Mouse (Mus musculus): Measurements from ENCODE around the gene Abca7. TPM values are rescaled to one million over a fixed set of nuclear protein-coding genes. Genes with fewer than 3 reads are reported as not detected.

Abca7 gene
- 10.9 TPM for polyA plus RNA-seq (2015; fragmentation: Illumina TruSeq; extraction: RNeasy Lipid Tissue Mini Kit (QIAGEN cat#74804); ENCODE audit: insufficient read depth, low replicate concordance)

GRCm38 (mm10) chr10:79996272-79997033 lies at the start of gene Abca7:
Gene Abca7, plus strand, starts transcription at chr10:79996494.

DNA sequence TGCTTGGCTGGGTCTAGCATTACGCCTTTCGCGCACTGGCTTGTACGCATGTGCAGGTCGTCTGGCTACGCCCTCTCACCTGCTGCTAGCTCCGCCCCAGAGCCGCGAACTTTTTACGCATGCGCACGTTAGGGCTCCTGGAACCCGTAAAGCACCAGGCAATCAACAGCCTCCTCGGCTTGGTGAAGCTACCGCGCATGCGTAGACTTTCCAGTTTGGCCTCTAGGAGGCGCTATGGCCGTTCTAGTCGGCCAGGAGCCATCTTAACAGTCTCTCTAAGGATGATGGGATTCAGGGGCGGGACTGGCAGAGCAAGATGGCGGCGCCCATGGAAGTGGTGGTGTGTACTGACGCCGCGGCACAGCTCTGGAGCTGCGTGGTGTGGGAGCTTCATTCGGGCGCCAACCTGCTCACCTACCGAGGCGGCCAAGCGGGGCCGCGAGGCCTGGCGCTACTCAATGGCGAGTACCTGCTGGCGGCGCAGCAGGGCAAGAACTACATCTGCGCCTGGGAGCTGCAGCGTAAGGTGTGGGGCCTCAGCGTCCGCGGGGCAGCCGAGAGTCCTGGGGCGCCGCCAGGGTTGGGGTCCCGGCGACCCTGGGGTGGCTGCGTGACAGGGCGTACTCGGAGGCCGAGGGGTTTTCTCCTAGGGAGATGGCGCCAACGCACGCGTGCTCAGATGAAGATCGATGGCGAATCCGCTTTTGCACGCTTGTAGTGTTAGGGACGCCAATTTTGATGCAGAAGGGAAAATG lies 36.3 kb upstream of the Abca7 start, which contains the start of gene Wdr18:
Gene Wdr18 (plus strand): TSS at position 306 of the 755 bp plus-strand sequence.

DNA sequence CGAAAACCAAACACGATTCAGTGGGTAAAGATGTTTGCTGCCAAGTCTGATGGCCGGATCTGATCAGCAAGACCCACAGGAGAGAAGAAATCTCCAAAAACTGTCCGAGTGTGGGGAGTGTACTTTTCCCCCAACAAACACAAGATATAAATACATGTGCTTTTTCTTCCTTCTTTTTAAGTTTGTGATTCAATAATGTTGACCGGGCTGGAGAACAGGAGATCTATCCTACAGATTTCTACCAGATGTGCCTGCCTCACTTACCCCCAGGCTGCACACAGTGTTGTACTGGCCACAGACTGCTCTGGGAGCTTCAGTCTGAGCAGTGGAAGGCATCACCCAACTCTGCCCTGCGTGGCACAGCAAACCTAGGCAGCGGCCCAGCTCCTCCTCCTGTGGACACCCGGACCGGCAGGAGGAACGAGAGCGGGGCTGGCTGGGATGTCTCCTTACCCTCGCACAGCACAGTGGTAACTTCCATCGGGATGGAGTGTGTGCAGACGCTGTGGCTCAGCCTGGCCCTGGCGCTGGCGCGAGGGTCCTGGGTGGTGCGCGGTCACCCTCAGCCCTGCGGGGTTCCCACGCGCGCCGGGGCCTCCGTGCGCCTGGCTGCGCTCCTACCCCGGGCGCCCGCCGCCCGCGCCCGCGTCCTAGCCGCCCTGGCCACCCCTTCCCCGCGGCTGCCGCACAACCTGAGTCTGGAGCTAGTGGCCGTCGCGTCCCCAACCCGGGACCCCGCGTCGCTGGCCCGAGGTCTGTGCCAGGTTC lies 25.7 kb upstream of the Abca7 start, which contains the start of gene Grin3b:
Gene Grin3b (plus strand): TSS at position 301 of the 768 bp plus-strand sequence.

DNA sequence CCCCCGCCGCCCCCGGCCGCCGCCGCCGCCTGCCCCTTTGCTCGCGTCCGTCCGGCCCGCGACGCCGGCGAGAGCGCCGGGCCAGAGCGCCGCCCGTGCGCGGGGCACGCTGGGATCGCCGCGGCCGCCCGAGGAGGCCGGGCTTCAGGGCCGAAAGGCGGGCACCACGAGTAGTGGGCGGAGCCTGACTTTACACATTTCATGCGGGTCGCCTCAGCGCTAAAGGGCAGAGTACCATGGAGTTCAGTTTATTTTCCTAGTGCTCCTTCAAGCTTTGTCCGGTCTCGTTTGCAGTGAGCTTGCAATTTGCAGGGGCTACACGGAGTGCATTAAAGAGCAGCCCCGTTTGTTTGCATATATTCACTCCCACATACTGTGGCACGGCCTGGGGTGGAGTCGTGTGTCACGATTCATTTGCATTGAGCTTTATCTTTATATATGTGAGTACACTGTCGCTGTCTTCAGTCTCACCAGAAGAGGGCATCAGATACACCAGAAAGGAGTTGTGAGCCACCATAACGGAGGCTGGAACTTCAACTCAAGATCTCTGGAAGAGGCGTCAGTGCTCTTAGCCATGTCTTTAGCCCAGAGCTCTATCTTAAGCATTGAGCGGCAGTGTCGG lies 12.0 kb upstream of the Abca7 start, which contains the start of gene Tmem259:
Gene Tmem259 (minus strand): TSS at position 136 of the 622 bp plus-strand sequence.

GRCm38 (mm10) chr10:79988506-79989271 lies 7.6 kb upstream of the Abca7 start, which contains the start of gene Cnn2:
Gene Cnn2, plus strand, starts transcription at chr10:79988584.

GRCm38 (mm10) chr10:80016511-80016910 lies 20.2 kb downstream of the Abca7 start, which contains the start of gene Arhgap45:
Gene Arhgap45, plus strand, starts transcription at chr10:80016653.

DNA sequence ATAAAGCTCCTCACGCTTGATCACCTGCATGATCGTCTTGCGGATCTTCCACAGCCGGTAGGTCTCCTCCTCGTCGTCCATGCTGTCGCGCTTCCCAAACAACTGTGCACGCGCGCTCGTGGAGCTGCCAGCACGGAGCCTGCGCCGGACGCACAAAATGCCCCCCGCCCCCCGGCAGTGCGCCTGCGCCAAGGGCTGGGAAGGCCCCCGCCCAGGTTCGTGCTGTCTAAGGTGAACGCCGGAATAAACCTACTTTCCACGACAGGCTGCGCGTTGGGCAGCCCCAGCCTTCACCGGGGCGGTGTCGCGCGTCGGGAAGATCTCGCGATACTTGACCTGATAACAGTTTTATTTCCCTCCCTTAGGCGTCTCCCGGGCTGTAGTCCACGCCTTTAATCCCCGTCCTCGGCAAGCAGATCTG lies 43.3 kb downstream of the Abca7 start, which contains the start of gene Polr2e:
Gene Polr2e (minus strand): TSS at position 237 of the 421 bp plus-strand sequence.

DNA sequence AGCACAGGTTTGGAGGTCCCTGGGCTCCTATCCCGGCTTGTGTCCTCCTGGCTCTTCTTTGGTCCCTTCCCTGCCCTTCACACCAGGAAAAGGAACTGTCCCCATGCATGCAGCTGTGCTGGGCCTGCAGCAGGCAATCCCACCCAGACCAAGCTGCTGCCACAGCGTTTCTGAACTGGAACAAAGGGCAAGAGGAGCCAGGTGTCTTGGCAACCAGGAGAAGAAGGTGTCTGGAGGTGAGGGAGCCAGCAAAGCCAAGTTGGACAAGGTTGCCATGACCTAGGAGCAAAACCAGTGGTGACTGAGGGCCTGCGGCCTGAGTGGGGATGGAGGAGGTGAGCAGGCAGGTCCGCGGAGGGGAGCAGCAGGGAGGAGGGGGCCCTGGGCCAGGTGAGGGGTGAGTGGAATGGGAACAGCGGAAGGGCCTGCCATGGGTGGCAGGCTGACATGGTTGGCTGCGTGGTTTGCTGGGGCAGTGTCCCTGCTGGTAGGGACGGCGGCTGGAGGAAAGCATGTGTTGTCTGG lies 50.8 kb downstream of the Abca7 start, which contains the start of gene Gpx4:
Gene Gpx4 (plus strand): TSS at position 126 of the 525 bp plus-strand sequence.

Other genes with a start within 250 kb of the Abca7 start
- 16.0 TPM for gene Polrmt, start 249.9 kb upstream of the Abca7 start, polyA plus RNA-seq (2015; fragmentation: Illumina TruSeq; extraction: RNeasy Lipid Tissue Mini Kit (QIAGEN cat#74804); ENCODE audit: insufficient read depth, low replicate concordance)
- not detected for gene Fgf22, start 241.4 kb upstream of the Abca7 start, polyA plus RNA-seq (2015; fragmentation: Illumina TruSeq; extraction: RNeasy Lipid Tissue Mini Kit (QIAGEN cat#74804); ENCODE audit: insufficient read depth, low replicate concordance)
- 5.5 TPM for gene Rnf126, start 229.5 kb upstream of the Abca7 start, polyA plus RNA-seq (2015; fragmentation: Illumina TruSeq; extraction: RNeasy Lipid Tissue Mini Kit (QIAGEN cat#74804); ENCODE audit: insufficient read depth, low replicate concordance)
- gene Fstl3, start 219.2 kb upstream of the Abca7 start, polyA plus RNA-seq (2015; fragmentation: Illumina TruSeq; extraction: RNeasy Lipid Tissue Mini Kit (QIAGEN cat#74804); ENCODE audit: insufficient read depth, low replicate concordance), result 1.2 TPM
- 0.25 TPM for gene Prss57, start 205.5 kb upstream of the Abca7 start, polyA plus RNA-seq (2015; fragmentation: Illumina TruSeq; extraction: RNeasy Lipid Tissue Mini Kit (QIAGEN cat#74804); ENCODE audit: insufficient read depth, low replicate concordance)
- gene Palm, start 202.9 kb upstream of the Abca7 start, polyA plus RNA-seq (2015; fragmentation: Illumina TruSeq; extraction: RNeasy Lipid Tissue Mini Kit (QIAGEN cat#74804); ENCODE audit: insufficient read depth, low replicate concordance), result 3.1 TPM
- not detected for gene Misp, start 175.5 kb upstream of the Abca7 start, polyA plus RNA-seq (2015; fragmentation: Illumina TruSeq; extraction: RNeasy Lipid Tissue Mini Kit (QIAGEN cat#74804); ENCODE audit: insufficient read depth, low replicate concordance)
- gene Ptbp1, start 142.1 kb upstream of the Abca7 start, polyA plus RNA-seq (2015; fragmentation: Illumina TruSeq; extraction: RNeasy Lipid Tissue Mini Kit (QIAGEN cat#74804); ENCODE audit: insufficient read depth, low replicate concordance), result 156 TPM
- not detected for gene Prtn3, start 122.0 kb upstream of the Abca7 start, polyA plus RNA-seq (2015; fragmentation: Illumina TruSeq; extraction: RNeasy Lipid Tissue Mini Kit (QIAGEN cat#74804); ENCODE audit: insufficient read depth, low replicate concordance)
- 0.47 TPM for gene Plppr3, start 121.9 kb upstream of the Abca7 start, polyA plus RNA-seq (2015; fragmentation: Illumina TruSeq; extraction: RNeasy Lipid Tissue Mini Kit (QIAGEN cat#74804); ENCODE audit: insufficient read depth, low replicate concordance)
- gene Elane, start 110.2 kb upstream of the Abca7 start, polyA plus RNA-seq (2015; fragmentation: Illumina TruSeq; extraction: RNeasy Lipid Tissue Mini Kit (QIAGEN cat#74804); ENCODE audit: insufficient read depth, low replicate concordance), result 0.35 TPM
- gene Cfd, start 105.6 kb upstream of the Abca7 start, polyA plus RNA-seq (2015; fragmentation: Illumina TruSeq; extraction: RNeasy Lipid Tissue Mini Kit (QIAGEN cat#74804); ENCODE audit: insufficient read depth, low replicate concordance), result 1.0 TPM
- gene Med16, start 87.6 kb upstream of the Abca7 start, polyA plus RNA-seq (2015; fragmentation: Illumina TruSeq; extraction: RNeasy Lipid Tissue Mini Kit (QIAGEN cat#74804); ENCODE audit: insufficient read depth, low replicate concordance), result 3.4 TPM
- gene Gm26602, start 85.6 kb upstream of the Abca7 start, polyA plus RNA-seq (2015; fragmentation: Illumina TruSeq; extraction: RNeasy Lipid Tissue Mini Kit (QIAGEN cat#74804); ENCODE audit: insufficient read depth, low replicate concordance), result not detected
- 0.33 TPM for gene Kiss1r, start 79.5 kb upstream of the Abca7 start, polyA plus RNA-seq (2015; fragmentation: Illumina TruSeq; extraction: RNeasy Lipid Tissue Mini Kit (QIAGEN cat#74804); ENCODE audit: insufficient read depth, low replicate concordance)
- 52.3 TPM for gene R3hdm4, start 75.3 kb upstream of the Abca7 start, polyA plus RNA-seq (2015; fragmentation: Illumina TruSeq; extraction: RNeasy Lipid Tissue Mini Kit (QIAGEN cat#74804); ENCODE audit: insufficient read depth, low replicate concordance)
- gene Arid3a, start 69.5 kb upstream of the Abca7 start, polyA plus RNA-seq (2015; fragmentation: Illumina TruSeq; extraction: RNeasy Lipid Tissue Mini Kit (QIAGEN cat#74804); ENCODE audit: insufficient read depth, low replicate concordance), result 8.9 TPM
- 10.6 TPM for gene Wdr18, start 36.3 kb upstream of the Abca7 start, polyA plus RNA-seq (2015; fragmentation: Illumina TruSeq; extraction: RNeasy Lipid Tissue Mini Kit (QIAGEN cat#74804); ENCODE audit: insufficient read depth, low replicate concordance)
- not detected for gene Grin3b, start 25.8 kb upstream of the Abca7 start, polyA plus RNA-seq (2015; fragmentation: Illumina TruSeq; extraction: RNeasy Lipid Tissue Mini Kit (QIAGEN cat#74804); ENCODE audit: insufficient read depth, low replicate concordance)
- 23.2 TPM for gene Tmem259, start 12.2 kb upstream of the Abca7 start, polyA plus RNA-seq (2015; fragmentation: Illumina TruSeq; extraction: RNeasy Lipid Tissue Mini Kit (QIAGEN cat#74804); ENCODE audit: insufficient read depth, low replicate concordance)
- gene Cnn2, start 7.9 kb upstream of the Abca7 start, polyA plus RNA-seq (2015; fragmentation: Illumina TruSeq; extraction: RNeasy Lipid Tissue Mini Kit (QIAGEN cat#74804); ENCODE audit: insufficient read depth, low replicate concordance), result 160 TPM
- 93.1 TPM for gene Arhgap45, start 20.2 kb downstream of the Abca7 start, polyA plus RNA-seq (2015; fragmentation: Illumina TruSeq; extraction: RNeasy Lipid Tissue Mini Kit (QIAGEN cat#74804); ENCODE audit: insufficient read depth, low replicate concordance)
- gene Polr2e, start 43.3 kb downstream of the Abca7 start, polyA plus RNA-seq (2015; fragmentation: Illumina TruSeq; extraction: RNeasy Lipid Tissue Mini Kit (QIAGEN cat#74804); ENCODE audit: insufficient read depth, low replicate concordance), result 19.3 TPM
- gene Gpx4, start 50.7 kb downstream of the Abca7 start, polyA plus RNA-seq (2015; fragmentation: Illumina TruSeq; extraction: RNeasy Lipid Tissue Mini Kit (QIAGEN cat#74804); ENCODE audit: insufficient read depth, low replicate concordance), result 128 TPM
- 22.6 TPM for gene Sbno2, start 109.1 kb downstream of the Abca7 start, polyA plus RNA-seq (2015; fragmentation: Illumina TruSeq; extraction: RNeasy Lipid Tissue Mini Kit (QIAGEN cat#74804); ENCODE audit: insufficient read depth, low replicate concordance)
- 58.7 TPM for gene Stk11, start 119.3 kb downstream of the Abca7 start, polyA plus RNA-seq (2015; fragmentation: Illumina TruSeq; extraction: RNeasy Lipid Tissue Mini Kit (QIAGEN cat#74804); ENCODE audit: insufficient read depth, low replicate concordance)
- 23.7 TPM for gene Atp5d, start 142.1 kb downstream of the Abca7 start, polyA plus RNA-seq (2015; fragmentation: Illumina TruSeq; extraction: RNeasy Lipid Tissue Mini Kit (QIAGEN cat#74804); ENCODE audit: insufficient read depth, low replicate concordance)
- gene Cbarp, start 144.3 kb downstream of the Abca7 start, polyA plus RNA-seq (2015; fragmentation: Illumina TruSeq; extraction: RNeasy Lipid Tissue Mini Kit (QIAGEN cat#74804); ENCODE audit: insufficient read depth, low replicate concordance), result 1.2 TPM
- 29.3 TPM for gene Midn, start 151.8 kb downstream of the Abca7 start, polyA plus RNA-seq (2015; fragmentation: Illumina TruSeq; extraction: RNeasy Lipid Tissue Mini Kit (QIAGEN cat#74804); ENCODE audit: insufficient read depth, low replicate concordance)
- gene Cirbp, start 169.5 kb downstream of the Abca7 start, polyA plus RNA-seq (2015; fragmentation: Illumina TruSeq; extraction: RNeasy Lipid Tissue Mini Kit (QIAGEN cat#74804); ENCODE audit: insufficient read depth, low replicate concordance), result 81.8 TPM
- gene 1600002K03Rik, start 176.4 kb downstream of the Abca7 start, polyA plus RNA-seq (2015; fragmentation: Illumina TruSeq; extraction: RNeasy Lipid Tissue Mini Kit (QIAGEN cat#74804); ENCODE audit: insufficient read depth, low replicate concordance), result 13.5 TPM
- gene Efna2, start 183.0 kb downstream of the Abca7 start, polyA plus RNA-seq (2015; fragmentation: Illumina TruSeq; extraction: RNeasy Lipid Tissue Mini Kit (QIAGEN cat#74804); ENCODE audit: insufficient read depth, low replicate concordance), result 0.35 TPM
- 40.2 TPM for gene Mum1, start 229.9 kb downstream of the Abca7 start, polyA plus RNA-seq (2015; fragmentation: Illumina TruSeq; extraction: RNeasy Lipid Tissue Mini Kit (QIAGEN cat#74804); ENCODE audit: insufficient read depth, low replicate concordance)

All from spleen, adult 10 weeks (tissue).